Mouse (Mus musculus): ENCODE data around the gene Fam120a. TPM values are rescaled to one million over a fixed set of nuclear protein-coding genes. Genes with fewer than 3 reads are reported as not detected.

Gene Fam120a
- polyA plus RNA-seq, 1 experiment, result 76.9 TPM

DNA sequence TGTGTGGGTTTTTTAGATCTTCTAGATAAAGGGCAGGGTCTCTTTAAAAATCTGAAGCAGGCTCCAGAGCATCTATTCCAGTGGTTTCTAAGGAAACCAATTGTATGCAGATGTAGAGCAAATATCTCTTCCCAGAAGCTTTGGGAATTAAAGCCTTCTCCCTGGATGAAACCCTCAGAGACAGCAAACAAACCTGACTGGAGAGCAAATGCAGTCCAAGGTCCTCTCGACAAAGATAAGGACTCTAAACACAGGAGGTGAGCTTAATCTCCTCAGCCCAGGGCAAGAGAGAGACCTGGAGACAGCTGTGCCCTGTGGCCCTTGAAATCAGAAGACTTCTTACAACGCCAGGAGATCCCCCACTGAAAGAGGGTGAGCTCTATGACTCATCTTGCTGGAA lies 114.3 kb downstream of the Fam120a start:
- Histone ChIP-seq H3K4me2 (ENCODE audit: low read depth) (no peak overlapping the region), H3K27me3 (ENCODE audit: control insufficient read depth, insufficient read depth, insufficient read length) (no peaks in the 10 kb centered on the region), H3ac (ENCODE audit: control insufficient read depth, insufficient read length) (no peak overlapping the region), H3K36me3 (ENCODE audit: control insufficient read depth, insufficient read depth) (no peaks in the 10 kb centered on the region), H3K4me3 (no peak overlapping the region), H3K79me2 (ENCODE audit: control insufficient read depth, insufficient read depth) (peaks cover 77% of the 10 kb centered on the region)
- TF ChIP-seq MAX (IDR thresholded peaks at IDR 0.05; ENCODE audit: low read depth), result no peak
- TF ChIP-seq E2F4 (IDR thresholded peaks at IDR 0.05; ENCODE audit: insufficient read depth), result no peak
- no peak for TF ChIP-seq CEBPB (IDR thresholded peaks at IDR 0.05; ENCODE audit: insufficient read depth, poor library complexity, severe bottlenecking)
- no peak for TF ChIP-seq TCF3 (IDR thresholded peaks at IDR 0.05; ENCODE audit: insufficient read length, low read depth)
- TF ChIP-seq MYOG (IDR thresholded peaks at IDR 0.05; ENCODE audit: control insufficient read depth in 1 of 3, insufficient read depth in 1 of 3, insufficient read length in 2 of 3, low read depth in 2 of 3), result no peak
- no peak for TF ChIP-seq POLR2AphosphoS2 (IDR thresholded peaks at IDR 0.05; ENCODE audit: insufficient read length, low read depth)
- TF ChIP-seq REST (IDR thresholded peaks at IDR 0.05; ENCODE audit: insufficient read depth, insufficient read length), result no peak
- no peak for TF ChIP-seq MYOD1 (IDR thresholded peaks at IDR 0.05; ENCODE audit: control insufficient read depth in 1 of 3, insufficient read length in 2 of 3, low read depth in 2 of 3)
- TF ChIP-seq SRF (IDR thresholded peaks at IDR 0.05; ENCODE audit: control insufficient read depth, insufficient read length, low read depth), result no peak
- TF ChIP-seq POLR2A (IDR thresholded peaks at IDR 0.05; ENCODE audit: insufficient read length, low read depth), result no peak
- TF ChIP-seq TCF12 (IDR thresholded peaks at IDR 0.05; ENCODE audit: insufficient read depth, poor library complexity, severe bottlenecking), result no peak
- TF ChIP-seq USF1 (IDR thresholded peaks at IDR 0.05; ENCODE audit: low read depth), result no peak

DNA sequence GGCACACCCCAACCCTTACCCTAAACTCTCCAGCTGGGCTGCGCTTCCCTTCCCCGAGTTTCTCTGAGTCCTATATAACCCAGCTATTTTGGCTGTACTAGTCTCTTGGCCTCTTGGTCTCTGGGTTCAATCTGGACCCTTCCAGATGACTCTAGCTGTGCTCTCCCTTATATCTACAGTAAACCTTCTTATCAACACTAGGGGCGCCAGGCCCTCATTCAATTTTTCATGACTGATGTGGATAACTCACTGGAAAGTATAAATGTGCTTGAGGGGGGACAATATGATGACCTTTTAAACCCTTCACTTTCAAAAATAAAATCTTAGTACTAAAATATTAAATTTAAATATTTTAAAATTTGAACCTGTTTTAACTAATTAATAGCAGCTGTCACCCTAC lies 115.0 kb downstream of the Fam120a start:
- Histone ChIP-seq H3K4me2 (ENCODE audit: low read depth) (no peak overlapping the region), H3ac (ENCODE audit: control insufficient read depth, insufficient read length) (no peak overlapping the region), H3K4me3 (no peak overlapping the region), H3K36me3 (ENCODE audit: control insufficient read depth, insufficient read depth) (no peaks in the 10 kb centered on the region), H3K79me2 (ENCODE audit: control insufficient read depth, insufficient read depth) (peaks cover 73% of the 10 kb centered on the region), H3K27me3 (ENCODE audit: control insufficient read depth, insufficient read depth, insufficient read length) (no peaks in the 10 kb centered on the region)
- TF ChIP-seq POLR2A (IDR thresholded peaks at IDR 0.05; ENCODE audit: insufficient read length, low read depth) (no peak), REST (IDR thresholded peaks at IDR 0.05; ENCODE audit: insufficient read depth, insufficient read length) (no peak), POLR2AphosphoS2 (IDR thresholded peaks at IDR 0.05; ENCODE audit: insufficient read length, low read depth) (no peak), CEBPB (IDR thresholded peaks at IDR 0.05; ENCODE audit: insufficient read depth, poor library complexity, severe bottlenecking) (no peak), E2F4 (IDR thresholded peaks at IDR 0.05; ENCODE audit: insufficient read depth) (no peak), MAX (IDR thresholded peaks at IDR 0.05; ENCODE audit: low read depth) (no peak), TCF3 (IDR thresholded peaks at IDR 0.05; ENCODE audit: insufficient read length, low read depth) (no peak), USF1 (IDR thresholded peaks at IDR 0.05; ENCODE audit: low read depth) (no peak), SRF (IDR thresholded peaks at IDR 0.05; ENCODE audit: control insufficient read depth, insufficient read length, low read depth) (no peak), TCF12 (IDR thresholded peaks at IDR 0.05; ENCODE audit: insufficient read depth, poor library complexity, severe bottlenecking) (no peak), MYOG (IDR thresholded peaks at IDR 0.05; ENCODE audit: control insufficient read depth in 1 of 3, insufficient read depth in 1 of 3, insufficient read length in 2 of 3, low read depth in 2 of 3) (no peak), MYOD1 (IDR thresholded peaks at IDR 0.05; ENCODE audit: control insufficient read depth in 1 of 3, insufficient read length in 2 of 3, low read depth in 2 of 3) (no peak)

DNA sequence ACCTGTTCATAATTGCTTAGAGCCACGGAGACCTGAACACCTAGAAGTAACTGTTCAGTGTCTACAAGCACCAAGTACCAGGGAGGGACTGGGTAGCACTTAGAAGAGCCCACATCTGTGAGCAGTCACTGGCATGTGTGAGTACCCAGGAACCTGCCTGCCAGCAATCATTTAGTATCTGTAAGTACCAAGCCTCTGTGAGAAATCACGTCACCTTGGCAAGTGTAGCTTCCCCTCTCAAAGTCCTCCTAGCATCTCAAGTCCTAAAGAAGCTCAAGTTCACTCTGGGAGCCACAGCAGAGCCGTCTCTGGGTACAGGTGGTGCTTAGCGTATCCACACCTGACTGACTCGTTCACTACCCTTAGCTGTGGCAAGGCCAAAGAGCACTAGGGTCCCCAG lies 116.1 kb downstream of the Fam120a start:
- Histone ChIP-seq H3K79me2 (ENCODE audit: control insufficient read depth, insufficient read depth) (peaks cover 74% of the 10 kb centered on the region), H3K4me3 (no peak overlapping the region), H3K4me2 (ENCODE audit: low read depth) (no peak overlapping the region), H3K27me3 (ENCODE audit: control insufficient read depth, insufficient read depth, insufficient read length) (no peaks in the 10 kb centered on the region), H3K36me3 (ENCODE audit: control insufficient read depth, insufficient read depth) (no peaks in the 10 kb centered on the region), H3ac (ENCODE audit: control insufficient read depth, insufficient read length) (no peak overlapping the region)
- no peak for TF ChIP-seq E2F4 (IDR thresholded peaks at IDR 0.05; ENCODE audit: insufficient read depth)
- TF ChIP-seq POLR2AphosphoS2 (IDR thresholded peaks at IDR 0.05; ENCODE audit: insufficient read length, low read depth), result no peak
- no peak for TF ChIP-seq CEBPB (IDR thresholded peaks at IDR 0.05; ENCODE audit: insufficient read depth, poor library complexity, severe bottlenecking)
- no peak for TF ChIP-seq MYOG (IDR thresholded peaks at IDR 0.05; ENCODE audit: control insufficient read depth in 1 of 3, insufficient read depth in 1 of 3, insufficient read length in 2 of 3, low read depth in 2 of 3)
- TF ChIP-seq REST (IDR thresholded peaks at IDR 0.05; ENCODE audit: insufficient read depth, insufficient read length), result no peak
- no peak for TF ChIP-seq TCF3 (IDR thresholded peaks at IDR 0.05; ENCODE audit: insufficient read length, low read depth)
- TF ChIP-seq USF1 (IDR thresholded peaks at IDR 0.05; ENCODE audit: low read depth), result no peak
- no peak for TF ChIP-seq POLR2A (IDR thresholded peaks at IDR 0.05; ENCODE audit: insufficient read length, low read depth)
- no peak for TF ChIP-seq TCF12 (IDR thresholded peaks at IDR 0.05; ENCODE audit: insufficient read depth, poor library complexity, severe bottlenecking)
- no peak for TF ChIP-seq SRF (IDR thresholded peaks at IDR 0.05; ENCODE audit: control insufficient read depth, insufficient read length, low read depth)
- TF ChIP-seq MAX (IDR thresholded peaks at IDR 0.05; ENCODE audit: low read depth), result no peak
- no peak for TF ChIP-seq MYOD1 (IDR thresholded peaks at IDR 0.05; ENCODE audit: control insufficient read depth in 1 of 3, insufficient read length in 2 of 3, low read depth in 2 of 3)

DNA sequence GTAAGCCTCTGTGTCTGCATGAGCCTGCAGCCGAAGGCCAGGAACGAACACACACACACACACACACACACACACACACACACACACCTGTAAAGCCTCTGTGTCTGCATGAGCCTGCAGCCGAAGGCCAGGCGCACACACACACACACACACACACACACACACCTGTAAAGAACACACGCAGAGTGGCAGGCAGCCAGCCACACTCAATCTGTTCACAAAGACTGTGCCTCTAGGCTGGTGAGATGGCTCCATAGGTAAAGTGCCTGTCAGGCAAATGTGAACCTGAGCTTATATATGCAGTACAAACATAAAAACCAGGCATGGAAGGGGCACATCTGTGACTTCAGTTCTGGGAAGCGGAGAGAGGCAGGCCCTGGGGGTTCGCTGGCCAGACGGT lies 117.0 kb downstream of the Fam120a start:
- Histone ChIP-seq H3K79me2 (ENCODE audit: control insufficient read depth, insufficient read depth) (peaks cover 73% of the 10 kb centered on the region), H3K4me2 (ENCODE audit: low read depth) (no peak overlapping the region), H3K4me3 (no peak overlapping the region), H3K27me3 (ENCODE audit: control insufficient read depth, insufficient read depth, insufficient read length) (no peaks in the 10 kb centered on the region), H3ac (ENCODE audit: control insufficient read depth, insufficient read length) (no peak overlapping the region), H3K36me3 (ENCODE audit: control insufficient read depth, insufficient read depth) (no peaks in the 10 kb centered on the region)
- TF ChIP-seq E2F4 (IDR thresholded peaks at IDR 0.05; ENCODE audit: insufficient read depth), result no peak
- no peak for TF ChIP-seq TCF3 (IDR thresholded peaks at IDR 0.05; ENCODE audit: insufficient read length, low read depth)
- TF ChIP-seq TCF12 (IDR thresholded peaks at IDR 0.05; ENCODE audit: insufficient read depth, poor library complexity, severe bottlenecking), result no peak
- TF ChIP-seq MAX (IDR thresholded peaks at IDR 0.05; ENCODE audit: low read depth), result no peak
- no peak for TF ChIP-seq MYOG (IDR thresholded peaks at IDR 0.05; ENCODE audit: control insufficient read depth in 1 of 3, insufficient read depth in 1 of 3, insufficient read length in 2 of 3, low read depth in 2 of 3)
- TF ChIP-seq MYOD1 (IDR thresholded peaks at IDR 0.05; ENCODE audit: control insufficient read depth in 1 of 3, insufficient read length in 2 of 3, low read depth in 2 of 3), result no peak
- TF ChIP-seq CEBPB (IDR thresholded peaks at IDR 0.05; ENCODE audit: insufficient read depth, poor library complexity, severe bottlenecking), result no peak
- no peak for TF ChIP-seq POLR2AphosphoS2 (IDR thresholded peaks at IDR 0.05; ENCODE audit: insufficient read length, low read depth)

Measured in myocyte (in vitro differentiated cells).